Mouse (Mus musculus) heart, adult 8-10 months (tissue): ENCODE measurements around the gene D1Ertd622e. TPM values are rescaled to one million over a fixed set of nuclear protein-coding genes. Genes with fewer than 3 reads are reported as not detected.
"Not testable (repeated sequence)": the region's sequence is repeated elsewhere in the genome, so short reads cannot be mapped to it uniquely, and the experiment has no call there.

ENCODE experiments used
- DNase-seq: peaks from one replicate; pipeline ENCODE4 v3.0.0; 2022; ENCODE audit warnings: low spot score
- total RNA-seq, 4 experiments: library from RNA; stranded (reverse); gene quantifications; 2 replicates each; pipeline ENCODE4 v1.2.4; 2022

D1Ertd622e gene
- total RNA-seq, 4 experiments from 2014 or later = 2.8 to 4.5 (median 3.8) TPM

DNA sequence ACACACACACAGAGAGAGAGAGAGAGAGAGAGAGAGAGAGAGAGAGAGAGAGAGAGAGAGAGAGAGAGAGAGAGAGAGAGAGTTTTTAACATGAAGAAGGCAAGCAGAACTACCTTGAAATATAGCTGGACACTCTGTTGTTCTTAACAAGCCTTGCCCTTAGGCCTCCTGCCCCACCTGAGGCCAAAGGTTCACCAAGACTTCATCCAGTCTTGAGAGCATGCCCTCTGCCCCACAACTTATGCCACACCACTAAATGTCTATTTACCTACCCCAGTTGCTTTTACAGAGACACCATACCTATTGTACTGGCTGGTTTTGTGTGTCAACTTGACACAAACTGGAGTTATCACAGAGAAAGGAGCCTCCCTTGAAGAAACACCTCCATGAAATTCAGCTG, 81.2 kb downstream of the D1Ertd622e start:
- not testable (repeated sequence) for DNase-seq

DNA sequence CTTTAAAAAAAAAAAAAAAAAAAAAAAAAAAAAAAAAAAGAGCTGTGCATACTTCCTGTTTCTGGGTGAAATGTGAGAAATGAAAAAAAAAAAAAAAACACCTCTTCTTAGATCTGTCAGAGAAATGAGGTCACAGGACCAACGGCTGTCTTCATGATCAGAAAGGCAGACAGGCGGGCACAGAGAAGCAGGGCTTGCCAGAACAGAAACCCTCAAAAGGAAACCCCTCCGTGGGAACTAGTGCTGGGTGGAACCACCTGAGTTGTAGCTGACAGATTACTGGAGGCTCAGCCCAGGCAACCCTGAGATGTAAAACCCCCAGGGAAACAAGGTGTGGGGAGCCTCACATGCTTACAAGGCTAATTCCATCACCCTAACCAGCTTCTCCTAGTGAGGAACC, 81.6 kb downstream of the D1Ertd622e start:
- DNase-seq = no peak

DNA sequence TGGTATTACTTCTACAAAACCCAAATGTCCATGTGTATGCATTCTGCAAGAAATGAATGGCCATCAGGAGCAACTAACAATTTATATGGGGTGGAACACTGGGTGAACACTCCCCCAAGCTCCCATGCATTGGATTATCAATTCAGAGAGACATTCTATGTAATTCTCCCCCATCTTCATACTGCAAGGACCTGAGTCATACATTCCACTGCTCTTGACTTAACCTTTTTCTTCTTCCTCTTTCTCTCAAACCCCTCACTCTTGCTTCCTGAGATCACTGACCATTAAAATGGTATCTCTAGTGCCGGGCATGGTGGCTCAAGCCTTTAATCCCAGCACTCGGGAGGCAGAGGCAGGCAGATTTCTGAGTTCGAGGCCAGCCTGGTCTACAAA, 83.9 kb downstream of the D1Ertd622e start:
- no peak for DNase-seq

DNA sequence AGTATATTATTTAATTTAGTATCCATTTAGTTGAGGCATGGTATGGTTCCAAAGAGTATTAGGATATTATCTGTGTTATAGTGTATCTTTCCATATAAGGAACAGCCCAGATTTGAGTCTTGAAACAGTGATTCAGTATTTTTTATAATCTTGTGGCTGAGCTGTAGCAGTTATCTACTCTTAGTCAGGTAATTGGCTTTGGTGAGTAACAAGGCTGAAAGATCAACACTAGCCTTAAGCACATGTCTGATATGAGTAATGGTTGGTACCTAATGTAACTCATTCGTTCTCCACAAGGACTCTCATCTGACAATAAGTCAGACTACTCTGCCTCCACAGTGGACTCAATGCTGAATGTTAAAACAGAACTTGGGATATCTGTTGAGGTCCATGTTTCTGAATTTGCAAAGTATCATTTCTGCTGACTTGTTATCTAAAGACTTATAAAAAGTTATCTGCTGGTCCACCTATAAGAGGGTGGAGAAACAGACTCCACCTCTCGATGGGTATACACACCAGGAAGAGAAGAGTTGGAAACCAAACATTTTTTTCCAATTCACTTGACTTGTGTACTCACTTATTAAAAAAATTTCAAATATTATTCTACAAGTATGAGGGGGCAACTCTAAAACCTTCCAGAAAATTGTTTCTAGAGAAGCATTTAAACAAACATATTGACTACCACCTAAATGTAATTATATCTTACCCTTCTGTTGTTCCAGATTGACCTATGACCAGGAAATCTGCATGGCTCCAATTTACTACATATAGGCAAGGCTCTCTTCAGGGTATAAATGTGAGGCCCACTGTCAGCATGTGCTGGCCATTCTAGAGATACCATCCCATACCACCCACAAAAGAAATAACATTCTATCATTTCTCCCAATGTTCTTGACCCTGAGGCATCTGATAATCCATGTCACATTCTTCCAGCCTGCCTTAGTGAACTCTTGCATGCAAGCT, 84.5 kb downstream of the D1Ertd622e start:
- DNase-seq = no peak

DNA sequence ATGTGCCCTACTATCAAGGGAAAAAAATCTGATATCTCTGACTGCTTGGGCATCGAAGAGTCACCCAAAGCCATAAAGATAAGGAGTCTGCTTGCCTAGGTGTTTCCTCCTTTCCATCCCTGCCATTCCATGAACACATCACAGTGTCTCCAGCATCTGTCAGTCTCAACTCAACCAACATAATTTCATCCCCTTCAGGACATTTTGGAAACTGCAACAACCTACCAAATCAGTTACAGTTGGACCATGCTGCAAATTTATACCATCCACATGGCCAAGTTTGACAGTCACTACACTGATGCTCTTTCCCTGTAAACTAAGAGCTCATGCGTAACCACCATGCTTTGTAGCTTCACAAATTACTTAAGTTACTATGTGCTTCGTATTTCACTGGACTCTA, 85.3 kb downstream of the D1Ertd622e start:
- DNase-seq = no peak

DNA sequence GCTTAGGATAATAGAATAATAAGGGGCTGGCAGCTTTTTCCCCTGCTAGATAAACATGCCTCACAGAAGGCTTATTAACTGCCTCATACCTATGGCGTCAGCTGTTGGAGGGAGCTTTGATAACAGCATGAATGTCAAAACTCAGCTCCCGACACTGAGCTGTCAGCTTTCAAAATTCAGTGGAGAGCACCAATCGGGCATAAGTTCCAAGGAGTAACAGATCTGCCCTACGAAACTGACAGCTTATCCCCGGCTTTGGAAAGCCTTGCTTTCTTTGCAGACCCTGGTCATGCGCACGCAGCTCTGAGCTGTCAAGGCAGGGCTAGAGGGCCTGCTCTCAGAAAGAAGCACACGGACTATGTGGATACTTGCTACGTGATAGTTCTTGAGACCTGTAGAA, 91.1 kb downstream of the D1Ertd622e start:
- no peak for DNase-seq

DNA sequence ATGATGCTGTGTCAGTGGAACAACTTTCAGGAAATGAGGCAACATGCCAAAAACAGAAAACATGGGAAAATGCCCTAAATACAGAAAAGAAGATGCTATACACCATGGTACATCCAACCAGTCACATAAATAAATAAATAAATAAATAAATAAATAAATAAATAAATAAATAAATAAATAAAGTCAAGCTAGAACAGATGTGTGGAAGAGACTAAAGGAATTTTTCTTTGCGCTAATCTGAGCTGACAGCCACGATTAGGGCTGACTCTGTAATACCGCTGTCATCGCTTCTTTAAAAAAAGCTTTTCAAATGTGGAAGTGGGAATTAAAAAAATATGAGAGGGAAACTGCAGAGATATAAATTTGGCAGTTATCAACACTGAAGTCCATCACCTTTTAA, 93.9 kb downstream of the D1Ertd622e start:
- DNase-seq = no peak

DNA sequence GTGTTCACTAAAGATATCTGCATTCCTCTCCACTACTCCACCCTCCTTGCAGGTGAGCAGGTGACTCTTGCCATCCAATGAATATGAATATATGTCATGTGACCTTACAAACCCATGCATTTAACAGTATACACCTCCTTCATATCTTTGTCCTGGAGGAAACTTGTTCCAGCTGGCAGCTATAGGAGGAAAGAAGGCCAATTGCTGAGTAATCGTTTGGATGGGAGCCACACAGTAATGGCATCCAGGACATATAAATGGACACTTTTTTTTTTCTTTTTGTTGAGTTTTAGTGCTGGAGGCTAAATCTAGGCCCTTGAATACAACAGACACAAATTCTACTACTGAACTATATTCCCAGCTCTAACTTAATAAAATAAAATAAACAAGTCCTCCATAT, 97.2 kb downstream of the D1Ertd622e start:
- no peak for DNase-seq

DNA sequence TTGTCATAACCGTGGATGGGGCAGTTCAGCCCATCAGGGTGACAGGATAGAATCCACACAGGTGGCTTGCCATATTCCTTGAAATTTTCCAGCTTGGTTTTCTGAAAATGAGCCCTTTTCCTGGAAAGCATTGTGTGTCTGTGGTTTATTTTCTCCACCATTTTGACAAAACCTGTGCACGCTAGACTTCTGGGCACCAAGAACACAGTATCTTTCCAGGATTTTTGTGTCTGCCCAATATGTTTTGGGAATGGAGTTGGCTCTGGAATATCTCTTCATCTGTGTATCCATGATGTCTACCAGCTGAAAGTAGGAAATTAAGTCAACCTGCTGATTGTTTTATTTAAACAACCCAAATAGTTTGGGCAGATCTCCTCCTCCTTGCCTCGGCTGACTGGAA, 99.0 kb downstream of the D1Ertd622e start:
- no peak for DNase-seq

Other genes starting within 250 kb of the D1Ertd622e start
- gene Gin1, start 108.1 kb upstream of the D1Ertd622e start, total RNA-seq = 1 to 10 TPM; 6.7 to 10.0 (median 7.6) TPM
- gene Ppip5k2, start 108.3 kb upstream of the D1Ertd622e start, total RNA-seq = 10 to 100 TPM; 61.7 to 95.3 (median 79.2) TPM